Mouse (Mus musculus): ENCODE data around the gene Rbbp6.

Gene Rbbp6

GRCm38 (mm10) chr7:122972006-122972689 is 6.7 kb downstream of the Rbbp6 start:
- DNase-seq, result no peak

GRCm38 (mm10) chr7:122979514-122979913 is 14.0 kb downstream of the Rbbp6 start:
- DNase-seq, result no peak

GRCm38 (mm10) chr7:122998189-122998588 is 32.7 kb downstream of the Rbbp6 start:
- no peak for DNase-seq

GRCm38 (mm10) chr7:122999871-123000396 is 34.4 kb downstream of the Rbbp6 start:
- peak; percentile 38 for DNase-seq

GRCm38 (mm10) chr7:123000796-123001195 is 35.3 kb downstream of the Rbbp6 start:
- no peak for DNase-seq

GRCm38 (mm10) chr7:123001341-123002027 is 36.0 kb downstream of the Rbbp6 start:
- peak; percentile 12 for DNase-seq

GRCm38 (mm10) chr7:123002028-123002410 is 36.5 kb downstream of the Rbbp6 start:
- no peak for DNase-seq

GRCm38 (mm10) chr7:123003207-123003606 is 37.7 kb downstream of the Rbbp6 start:
- DNase-seq, result no peak

GRCm38 (mm10) chr7:123004442-123004841 is 39.0 kb downstream of the Rbbp6 start:
- no peak for DNase-seq

GRCm38 (mm10) chr7:123006251-123006650 is 40.8 kb downstream of the Rbbp6 start:
- DNase-seq, result no peak

- no peak for DNase-seq
Observed at GRCm38 (mm10) chr7:123007743-123008142, 42.3 kb downstream of the Rbbp6 start.

- DNase-seq, result no peak
Observed at GRCm38 (mm10) chr7:123013466-123013865, 48.0 kb downstream of the Rbbp6 start.

GRCm38 (mm10) chr7:123014729-123015128 is 49.2 kb downstream of the Rbbp6 start:
- no peak for DNase-seq

GRCm38 (mm10) chr7:123017627-123018026 is 52.1 kb downstream of the Rbbp6 start:
- peak; percentile 42 for DNase-seq

GRCm38 (mm10) chr7:123025123-123025522 is 59.6 kb downstream of the Rbbp6 start:
- DNase-seq, result no peak

GRCm38 (mm10) chr7:123030295-123030694 is 64.8 kb downstream of the Rbbp6 start:
- DNase-seq, result no peak

GRCm38 (mm10) chr7:123030709-123031181 is 65.3 kb downstream of the Rbbp6 start:
- DNase-seq, result peak; percentile 65

- DNase-seq, result no peak
Observed at GRCm38 (mm10) chr7:123031211-123031743, 65.8 kb downstream of the Rbbp6 start.

- DNase-seq, result no peak
Observed at GRCm38 (mm10) chr7:123035314-123035713, 69.8 kb downstream of the Rbbp6 start.

GRCm38 (mm10) chr7:123039302-123039701 is 73.8 kb downstream of the Rbbp6 start:
- peak; percentile 44 for DNase-seq

GRCm38 (mm10) chr7:123045146-123045545 is 79.7 kb downstream of the Rbbp6 start:
- no peak for DNase-seq

- peak; percentile 34 for DNase-seq
Observed at GRCm38 (mm10) chr7:123046473-123047091, 81.1 kb downstream of the Rbbp6 start.

Data from lung, postnatal 36 days (tissue).